Mouse (Mus musculus) midbrain, postnatal 0 days (tissue): ENCODE data around the gene Rab3il1. TPM values are rescaled to one million over a fixed set of nuclear protein-coding genes. Genes with fewer than 3 reads are reported as not detected.
A peak's percentile ranks its signal among the peaks of the same experiment; 100 is the strongest.

Source experiments
- ATAC-seq: fragments of 200-750 bp; cut with Nextera tagmentation; 2 replicates; pipeline ENCODE4 v1.8.0; 2017; ENCODE audit warnings: moderate number of reproducible peaks, mild to moderate bottlenecking, moderate TSS enrichment, moderate library complexity; ENCODE audit not compliant: low FRiP score
- DNase-seq: peaks from one replicate; pipeline ENCODE4 v3.0.0-alpha.2; 2015; ENCODE audit warnings: low spot score
- H3K27ac ChIP-seq: fragments of 300-500 bp; sonication (generic); 2 replicates; pipeline ENCODE4 v1.5.1; 2014; ENCODE audit warnings: low read depth, mild to moderate bottlenecking, low read length, mixed read lengths
- H3K27me3 ChIP-seq: fragments of 300-500 bp; sonication (generic); 2 replicates; pipeline ENCODE4 v1.6.1; 2014; ENCODE audit warnings: low read length, control low read depth, mixed read lengths; ENCODE audit not compliant: insufficient read depth
- H3K36me3 ChIP-seq: fragments of 300-500 bp; sonication (generic); 2 replicates; pipeline ENCODE4 v1.6.1; 2014; ENCODE audit warnings: low read length, control low read depth, mixed read lengths; ENCODE audit not compliant: insufficient read depth
- H3K4me1 ChIP-seq: fragments of 300-500 bp; sonication (generic); 2 replicates; pipeline ENCODE4 v1.6.1; 2014; ENCODE audit warnings: mild to moderate bottlenecking, control low read depth, antibody characterized with exemption, low read length, mixed read lengths; ENCODE audit not compliant: insufficient read depth
- H3K4me2 ChIP-seq: fragments of 300-500 bp; sonication (generic); 2 replicates; pipeline ENCODE4 v1.6.1; 2014; ENCODE audit warnings: low read depth, mild to moderate bottlenecking, low read length, mixed read lengths; ENCODE audit not compliant: poor library complexity, severe bottlenecking
- H3K4me3 ChIP-seq: fragments of 300-500 bp; sonication (generic); 2 replicates; pipeline ENCODE4 v1.5.1; 2014; ENCODE audit warnings: low read depth, mild to moderate bottlenecking, low read length, moderate library complexity
- H3K9ac ChIP-seq: fragments of 300-500 bp; sonication (generic); replicated peaks from 2 replicates; pipeline ENCODE4 v1.6.1; 2014; ENCODE audit warnings: mild to moderate bottlenecking, low read length, moderate library complexity, mixed read lengths; ENCODE audit not compliant: poor library complexity, severe bottlenecking
- H3K9me3 ChIP-seq: fragments of 300-500 bp; sonication (generic); 2 replicates; pipeline ENCODE4 v1.6.1; 2016; ENCODE audit warnings: low read length, control low read depth
- CTCF ChIP-seq: IDR thresholded peaks from 2 replicates; pipeline ENCODE4 v1.5.1; 2016; ENCODE audit warnings: antibody characterized with exemption, mild to moderate bottlenecking
- WGBS: fragments of 180-500 bp; shearing (Covaris S2); extraction: QIAGEN DNeasy Blood & Tissue Kit; methylation state at CpG from one replicate; pipeline ENCODE4 v1.1.7; 2014; 5-methylcytosine and 5-hydroxymethylcytosine counted together
- polyA plus RNA-seq: library from polyadenylated mRNA; unstranded; fragments of >200 nt; fragmentation: Nextera tagmentation; extraction: Ambion mirVana; gene quantifications from 2 replicates; pipeline ENCODE4 v1.2.1, GENCODE M21; 2015
- total RNA-seq: library from RNA; depleted of rRNA; stranded (reverse); fragments of >200 nt; gene quantifications from 2 replicates; pipeline ENCODE4 v1.2.3, GENCODE M21; 2014

Rab3il1 gene
- total and polyA plus RNA-seq, 2 experiments from 2014 or later: 21.7 to 23.3 TPM

GRCm38 (mm10) chr19:9985900-9986421 lies 15.5 kb upstream of the Rab3il1 start:
- H3K27me3 ChIP-seq: no peaks in the 10 kb centered on the region

GRCm38 (mm10) chr19:9987192-9987591 lies 14.3 kb upstream of the Rab3il1 start:
- 58% methylated on average over 6 of the region's 6 CpGs for WGBS
- H3K9me3 ChIP-seq: no peaks in the 10 kb centered on the region
- H3K36me3 ChIP-seq: peaks cover 22% of the 10 kb centered on the region
- no peaks in the 10 kb centered on the region for H3K27me3 ChIP-seq
- DNase-seq: no peak
- H3K4me2 ChIP-seq: no peak overlapping the region
- H3K9ac ChIP-seq: no peak overlapping the region
- no peak for ATAC-seq
- no peak overlapping the region for H3K27ac ChIP-seq
- H3K4me3 ChIP-seq: no peak overlapping the region
- TF ChIP-seq CTCF: no peak
- peaks cover 5% of the 10 kb centered on the region; the same call in 1 of the 2 replicates for H3K4me1 ChIP-seq

More at GRCm38 (mm10) chr19:9985900-9986421, 15.5 kb upstream of the Rab3il1 start:
- WGBS: 94% methylated on average over 2 of the region's 2 CpGs
- H3K9me3 ChIP-seq: no peaks in the 10 kb centered on the region
- no peak overlapping the region for H3K4me3 ChIP-seq
- no peak for TF ChIP-seq CTCF
- H3K27ac ChIP-seq: no peak overlapping the region
- no peak for DNase-seq
- peaks cover 12% of the 10 kb centered on the region; the same call in 1 of the 2 replicates for H3K4me1 ChIP-seq
- no peak for ATAC-seq
- no peak overlapping the region for H3K9ac ChIP-seq
- H3K4me2 ChIP-seq: no peak overlapping the region
- peaks cover 22% of the 10 kb centered on the region for H3K36me3 ChIP-seq

GRCm38 (mm10) chr19:9987593-9987992 lies 13.9 kb upstream of the Rab3il1 start:
- no peak overlapping the region for H3K9ac ChIP-seq
- no peaks in the 10 kb centered on the region for H3K27me3 ChIP-seq
- no peak overlapping the region for H3K4me3 ChIP-seq
- H3K9me3 ChIP-seq: no peaks in the 10 kb centered on the region
- ATAC-seq (no peak), DNase-seq (no peak)
- H3K36me3 ChIP-seq: peaks cover 22% of the 10 kb centered on the region
- H3K27ac ChIP-seq: no peak overlapping the region
- no peak overlapping the region for H3K4me2 ChIP-seq
- peaks cover 5% of the 10 kb centered on the region; the same call in 1 of the 2 replicates for H3K4me1 ChIP-seq
- TF ChIP-seq CTCF: no peak

- peak; percentile 63 for TF ChIP-seq CTCF
- ATAC-seq (no peak), DNase-seq (no peak)
- H3K9ac ChIP-seq: no peak overlapping the region
- H3K36me3 ChIP-seq: peaks cover 20% of the 10 kb centered on the region
- no peaks in the 10 kb centered on the region for H3K27me3 ChIP-seq
- H3K27ac ChIP-seq: no peak overlapping the region
- no peak overlapping the region for H3K4me2 ChIP-seq
- no peaks in the 10 kb centered on the region for H3K4me1 ChIP-seq
- H3K4me3 ChIP-seq: no peak overlapping the region
- WGBS: 67% methylated on average over 17 of the region's 17 CpGs
- no peaks in the 10 kb centered on the region for H3K9me3 ChIP-seq
These were observed 12.1 kb upstream of the Rab3il1 start for GRCm38 (mm10) chr19:9989171-9989883.

- peaks cover 14% of the 10 kb centered on the region for H3K36me3 ChIP-seq
- H3K27me3 ChIP-seq: no peaks in the 10 kb centered on the region
- no peak overlapping the region for H3K4me3 ChIP-seq
- H3K4me1 ChIP-seq: no peaks in the 10 kb centered on the region
- TF ChIP-seq CTCF: no peak
- H3K9me3 ChIP-seq: no peaks in the 10 kb centered on the region
- no peak overlapping the region for H3K4me2 ChIP-seq
- DNase-seq (no peak), ATAC-seq (no peak)
- H3K27ac ChIP-seq: no peak overlapping the region
- no peak overlapping the region for H3K9ac ChIP-seq
These were observed 11.6 kb upstream of the Rab3il1 start for GRCm38 (mm10) chr19:9989884-9990256.

- WGBS: 20% methylated on average over 5 of the region's 5 CpGs
- Histone ChIP-seq H3K27me3 (no peaks in the 10 kb centered on the region), H3K4me1 (no peaks in the 10 kb centered on the region), H3K36me3 (peaks cover under 1% of the 10 kb centered on the region; the same call in 1 of the 2 replicates), H3K9me3 (no peaks in the 10 kb centered on the region), H3K27ac (no peak overlapping the region), H3K4me2 (no peak overlapping the region), H3K4me3 (no peak overlapping the region), H3K9ac (no peak overlapping the region)
- DNase-seq (peak; percentile 74), ATAC-seq (no peak)
- peak; percentile 86 for TF ChIP-seq CTCF
These were observed 10.2 kb upstream of the Rab3il1 start for GRCm38 (mm10) chr19:9991304-9991703.
